Mouse (Mus musculus) kidney, adult 2 months (tissue): ENCODE measurements at regions not wholly inside any gene's neighbourhood (a gene's known extent, or its start where the extent isn't known, plus 50 kb on each side); places are given as distances from the start of the nearest gene placed in this dataset.

ENCODE experiments used
- CTCF ChIP-seq: fragments of 200-500 bp; conservative IDR thresholded peaks from 2 replicates; pipeline ENCODE4 v1.5.1; 2011; ENCODE audit warnings: low read depth, mild to moderate bottlenecking, control low read depth, low read length, moderate library complexity, mixed read lengths; ENCODE audit not compliant: insufficient read depth, insufficient read length
- POLR2A ChIP-seq: fragments of 200-500 bp; IDR thresholded peaks from one replicate; pipeline ENCODE4 v1.6.1; 2011; ENCODE audit warnings: low read depth, low read length, control low read depth

DNA sequence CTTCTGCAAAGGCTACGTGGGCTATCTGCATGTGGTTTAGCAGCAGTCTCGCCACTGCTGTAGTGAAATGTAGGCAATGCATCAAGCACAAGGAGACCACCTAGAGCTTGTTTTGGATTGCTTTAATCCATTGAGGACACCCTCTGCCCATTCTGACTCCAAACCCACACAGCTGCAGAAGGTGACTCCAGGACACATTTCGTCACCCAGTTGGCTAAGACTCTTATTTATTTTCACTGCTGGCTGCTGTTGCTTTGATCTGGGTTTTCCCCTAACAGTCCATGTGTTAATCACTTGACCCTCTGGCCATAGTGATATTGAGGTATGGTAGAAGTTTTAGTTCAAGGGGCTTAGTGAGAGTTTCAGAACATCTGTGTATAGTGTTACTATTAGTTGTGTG, 179.2 kb upstream of the Gm5148 start:
- TF ChIP-seq CTCF (no peak), POLR2A (no peak)
